Mouse (Mus musculus) gastrocnemius, postnatal 10 days (tissue): Measurements from ENCODE around the gene Fbll1. TPM values are rescaled to one million over a fixed set of nuclear protein-coding genes. Genes with fewer than 3 reads are reported as not detected.
"Not testable (repeated sequence)": the region's sequence is repeated elsewhere in the genome, so short reads cannot be mapped to it uniquely, and the experiment has no call there.

Experiments used
- DNase-seq: peaks from one replicate; pipeline ENCODE4 v3.0.0; 2021; ENCODE audit warnings: mixed read lengths
- long read RNA-seq, 2 experiments: library from polyadenylated mRNA; stranded (forward); transcript quantifications; one replicate each; pipeline ENCODE4 v2.0.0; 2021
- total RNA-seq, 2 experiments: library from RNA; stranded (reverse); gene quantifications; 2 replicates each; pipeline ENCODE4 v1.2.3; 2021

Fbll1 gene
- under 1 TPM in 1 of 2 experiments, not detected in 1; 0.16 TPM for total RNA-seq
- long read RNA-seq, experiment 1: 0 reads
- long read RNA-seq, experiment 2: 0 reads

GRCm38 (mm10) chr11:35798874-35799273 lies at the start of gene Fbll1:
Fbll1 (minus strand) TSS chr11:35798884.
- DNase-seq: peak; percentile 36

DNA sequence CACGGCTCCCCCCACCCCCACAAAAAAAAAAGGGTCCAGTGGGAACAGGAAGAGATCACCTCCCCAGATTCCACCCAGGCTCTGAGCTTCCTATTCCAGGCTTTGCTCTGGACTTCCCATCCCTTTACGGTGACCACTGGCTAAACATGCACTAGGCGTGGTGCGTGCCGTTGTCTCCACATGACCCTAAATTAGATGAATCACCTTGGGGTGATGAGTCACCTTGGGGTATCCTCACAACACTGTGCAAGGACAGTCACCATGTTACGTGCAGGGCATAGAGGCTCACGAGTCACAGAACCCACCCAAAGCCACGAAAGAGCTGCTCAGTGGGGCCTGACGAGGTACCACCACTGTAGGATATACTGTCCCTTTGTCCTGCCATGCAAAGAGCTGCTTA lies 45.6 kb upstream of the Fbll1 start:
- no peak for DNase-seq

GRCm38 (mm10) chr11:35842560-35842959 lies 43.9 kb upstream of the Fbll1 start:
- DNase-seq: not testable (repeated sequence)

DNA sequence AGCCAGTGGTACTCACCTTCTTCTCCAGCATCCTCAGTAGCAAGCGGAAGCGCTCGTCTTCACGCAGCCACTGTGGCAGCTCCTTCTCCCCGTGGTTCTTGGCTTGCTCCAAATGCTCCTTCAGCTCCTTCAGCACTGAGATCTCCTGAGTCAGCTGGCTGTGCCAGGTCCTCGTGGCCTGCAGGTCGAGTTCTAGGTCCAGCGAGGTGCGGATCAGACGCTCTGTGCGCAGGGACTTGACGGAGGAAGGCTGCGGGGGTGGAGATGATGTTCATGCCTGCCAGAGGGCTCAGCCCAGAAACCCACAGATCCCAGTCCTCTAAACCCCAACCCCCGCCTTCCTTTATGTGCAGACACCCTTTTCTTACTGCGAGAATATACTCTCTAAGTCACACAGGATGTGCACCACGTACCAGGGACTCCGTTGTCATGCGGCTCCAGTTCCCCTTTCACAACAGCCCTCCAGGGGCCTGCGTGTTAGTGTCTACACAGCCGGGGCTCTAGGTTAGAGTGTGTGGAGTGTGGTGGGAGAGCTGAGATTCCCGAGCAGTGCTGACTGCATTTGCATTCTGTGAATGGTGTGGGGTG lies 43.1 kb upstream of the Fbll1 start:
- no peak for DNase-seq

DNA sequence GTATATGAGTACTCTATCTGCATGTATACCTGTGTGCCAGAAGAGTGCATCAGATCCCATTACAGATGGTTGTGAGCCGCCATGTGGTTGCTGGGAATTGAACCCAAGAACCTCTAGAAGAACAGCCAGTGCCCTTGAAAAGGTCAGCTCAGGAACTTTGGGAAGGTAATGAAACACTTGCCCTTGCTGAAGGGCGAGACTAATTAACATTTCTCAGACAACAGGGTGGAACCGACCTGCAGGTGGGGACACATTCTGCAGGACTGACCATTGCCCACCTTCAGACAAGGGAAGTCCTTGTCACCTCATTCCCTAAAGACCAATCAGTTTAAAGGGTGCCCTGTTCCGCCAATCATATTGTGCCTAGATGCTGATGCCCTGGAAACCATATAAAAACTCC lies 42.1 kb upstream of the Fbll1 start:
- DNase-seq: not testable (repeated sequence)

DNA sequence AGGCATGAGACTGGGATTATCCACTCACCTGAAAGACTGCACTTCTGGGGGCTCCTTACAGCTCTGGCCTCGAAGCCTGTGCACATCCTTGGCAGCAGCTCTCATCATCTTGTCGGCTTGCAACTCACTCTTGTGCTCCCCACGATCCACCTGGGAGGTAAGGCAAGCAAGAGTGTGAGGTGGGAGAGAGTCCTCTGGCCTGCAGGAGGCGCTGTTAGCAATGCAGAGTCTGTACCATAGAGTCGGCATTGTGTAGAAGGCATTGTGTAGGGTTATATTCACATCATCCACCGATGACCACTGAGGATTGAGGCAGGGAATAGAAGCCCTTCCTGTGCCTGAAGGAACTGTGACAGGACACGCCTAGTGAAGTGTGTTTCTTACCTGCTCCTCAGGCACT lies 41.6 kb upstream of the Fbll1 start:
- DNase-seq: no peak

GRCm38 (mm10) chr11:35838345-35839338 lies 40.0 kb upstream of the Fbll1 start:
- peak; percentile 89 for DNase-seq

DNA sequence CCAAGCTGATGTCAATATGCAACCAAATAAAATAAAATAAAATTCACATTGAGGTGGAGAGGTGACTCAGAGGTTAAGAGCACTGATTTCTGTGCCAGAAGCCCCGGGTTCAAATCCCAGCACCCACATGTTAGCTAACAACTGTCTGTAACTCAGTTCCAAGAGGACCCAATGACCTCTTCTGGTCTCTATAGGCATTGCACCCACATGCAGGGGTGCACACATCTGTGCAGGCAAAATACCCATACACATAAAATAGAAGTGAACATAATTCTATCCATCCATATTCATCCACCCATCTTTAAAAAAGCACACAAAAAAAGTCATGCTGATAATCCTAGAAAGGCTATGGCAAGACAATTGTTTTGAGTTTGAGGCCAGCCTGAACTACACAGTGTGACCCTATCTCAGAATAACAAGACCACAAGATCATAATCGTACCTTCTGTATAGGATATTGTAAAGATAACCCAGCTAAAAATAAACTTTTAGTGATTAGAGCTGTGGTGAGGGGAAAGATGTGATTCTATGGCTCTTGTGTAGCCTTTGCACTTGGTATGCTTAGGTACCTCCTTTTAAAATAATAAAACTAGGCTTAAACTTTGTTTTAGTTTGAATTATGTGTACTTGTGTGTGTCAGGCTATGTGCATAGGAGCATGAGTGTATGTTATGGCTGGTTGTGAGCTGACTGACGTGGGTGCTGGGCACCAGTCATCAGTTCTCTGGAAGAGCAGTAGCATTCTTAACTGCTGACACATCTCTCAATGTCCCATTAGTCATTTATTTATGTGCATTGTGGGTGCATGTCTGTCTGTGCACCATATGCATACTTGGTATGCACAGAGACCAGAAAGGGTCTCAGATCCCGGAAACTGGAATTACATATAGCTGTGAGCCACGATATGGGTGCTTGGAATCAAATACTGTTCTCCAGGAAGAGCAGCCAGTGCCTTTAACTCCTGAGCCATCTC lies 38.8 kb upstream of the Fbll1 start:
- no peak for DNase-seq

- DNase-seq: peak; percentile 91
These were observed 35.5 kb upstream of the Fbll1 start, which contains the start of gene Rars for GRCm38 (mm10) chr11:35834022-35834760. Rars (minus strand) TSS chr11:35834506.

GRCm38 (mm10) chr11:35833270-35833669 lies 34.6 kb upstream of the Fbll1 start:
- no peak for DNase-seq

DNA sequence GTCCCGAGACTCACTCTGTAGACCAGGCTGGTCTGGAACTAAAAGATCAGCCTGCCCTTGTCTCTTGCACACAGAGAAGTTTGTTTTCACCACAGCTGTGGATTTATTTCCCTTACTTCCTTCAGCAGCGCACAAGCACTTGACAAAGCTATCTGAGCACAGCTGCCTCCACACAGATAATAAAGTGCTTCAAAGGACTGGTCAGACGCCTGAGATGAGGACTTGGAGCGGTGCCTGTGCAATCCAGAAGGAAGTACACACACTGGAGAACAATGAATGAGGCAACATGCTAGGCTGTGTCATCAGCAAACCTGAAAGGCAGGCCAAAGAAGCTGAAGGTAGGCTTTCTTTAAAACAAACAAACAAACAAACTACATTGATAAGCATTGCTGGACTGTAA lies 33.5 kb upstream of the Fbll1 start:
- DNase-seq: no peak

GRCm38 (mm10) chr11:35827714-35828113 lies 29.0 kb upstream of the Fbll1 start:
- DNase-seq: no peak

DNA sequence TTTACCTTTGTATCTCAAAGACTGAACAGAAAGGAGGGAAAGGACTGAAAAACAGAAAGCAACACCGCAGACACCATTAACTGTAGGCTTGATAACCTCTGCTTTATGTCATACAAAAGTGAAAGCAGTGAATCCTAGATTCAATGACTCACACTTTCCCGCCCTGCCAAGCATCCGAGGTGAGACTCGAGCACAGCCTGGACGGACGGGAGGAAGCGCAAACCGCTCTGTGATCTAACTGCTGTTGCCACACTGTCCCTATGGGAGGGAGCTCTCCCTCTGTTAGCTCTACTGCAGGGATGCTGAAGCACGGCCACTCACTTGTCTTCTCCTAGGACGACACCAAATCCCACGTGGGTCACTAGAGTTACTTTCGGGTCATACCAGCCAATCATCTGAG lies 17.6 kb upstream of the Fbll1 start:
- no peak for DNase-seq

GRCm38 (mm10) chr11:35811458-35811857 lies 12.8 kb upstream of the Fbll1 start:
- no peak for DNase-seq

DNA sequence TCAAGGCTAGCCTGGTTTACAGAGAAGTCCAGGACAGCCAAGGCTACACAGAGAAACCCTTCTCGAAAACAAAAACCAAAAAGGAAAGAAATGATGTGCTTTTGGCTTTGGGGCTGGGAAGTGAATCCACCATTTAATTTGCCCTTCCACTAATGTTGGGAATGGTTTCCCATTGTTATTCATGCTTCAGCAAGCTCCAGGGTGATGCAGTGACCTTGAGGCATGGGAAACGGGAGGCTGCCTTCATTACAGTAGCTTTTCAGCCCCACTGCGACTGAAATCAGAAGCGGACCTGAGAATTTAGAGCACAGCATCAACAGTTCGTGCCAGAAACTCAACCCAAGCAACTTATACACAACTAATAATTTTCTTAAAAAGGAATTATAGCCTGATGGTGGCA lies 2.6 kb upstream of the Fbll1 start:
- DNase-seq: no peak

GRCm38 (mm10) chr11:35798495-35798820 lies 226 bp downstream of the Fbll1 start:
- no peak for DNase-seq

DNA sequence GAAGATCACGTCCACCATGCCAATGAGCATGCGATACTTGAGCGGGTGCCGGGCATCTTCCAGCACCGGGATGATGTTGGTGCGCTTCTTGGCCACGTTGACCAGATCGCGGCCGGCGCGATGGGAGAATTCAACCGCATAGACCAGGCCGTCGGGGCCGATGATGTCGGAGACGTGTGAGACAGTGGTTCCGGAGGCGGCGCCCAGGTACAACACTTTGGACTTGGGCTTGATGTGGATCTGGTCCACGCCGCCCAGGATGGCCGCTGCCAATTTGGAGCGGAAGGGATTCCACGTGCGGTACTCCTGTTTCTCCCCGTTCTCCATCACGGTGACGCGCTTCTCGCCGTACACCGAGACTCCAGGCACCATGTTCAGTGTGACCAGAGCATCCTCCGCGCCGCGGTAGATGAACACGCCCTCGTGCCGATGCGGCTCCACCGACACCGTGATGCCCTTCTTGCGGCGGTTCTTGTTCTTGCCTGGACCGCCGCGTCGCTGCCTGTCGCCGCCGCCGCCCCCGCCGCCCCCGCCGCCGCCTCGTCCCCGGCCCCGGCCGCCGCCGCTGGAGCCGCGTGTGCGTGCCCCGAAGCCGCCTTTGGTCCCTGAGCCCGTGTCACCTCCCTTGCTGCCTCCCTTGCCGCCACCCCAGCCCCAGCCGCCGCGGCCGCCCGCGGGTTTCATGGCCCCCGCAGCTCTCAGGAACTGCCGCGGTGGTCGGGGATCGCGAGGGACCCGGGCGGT lies 761 bp downstream of the Fbll1 start:
- DNase-seq: peak; percentile 9

DNA sequence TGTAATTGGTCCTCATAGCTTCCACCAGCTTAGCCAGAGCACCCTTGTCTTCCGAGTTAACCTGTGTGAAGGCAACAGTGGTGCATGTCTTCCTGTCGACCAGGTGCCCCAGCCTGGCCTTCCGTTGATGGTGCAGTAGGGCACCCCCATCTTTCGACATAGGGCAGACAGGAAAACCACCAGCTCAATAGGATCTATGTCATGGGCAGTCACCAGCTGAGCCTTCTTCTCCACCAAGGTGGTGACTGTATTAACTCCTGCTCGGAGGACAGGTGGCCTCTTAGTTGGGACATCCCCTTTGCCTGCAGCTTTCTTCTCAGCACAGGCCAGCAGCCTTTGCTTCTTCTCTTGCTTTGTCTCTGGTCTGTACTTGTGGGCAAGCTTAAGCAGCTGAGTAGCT lies 5.9 kb downstream of the Fbll1 start:
- not testable (repeated sequence) for DNase-seq

GRCm38 (mm10) chr11:35788443-35788842 lies 10.2 kb downstream of the Fbll1 start:
- no peak for DNase-seq

- DNase-seq: no peak
These were observed 14.1 kb downstream of the Fbll1 start for GRCm38 (mm10) chr11:35784537-35784936.

GRCm38 (mm10) chr11:35784002-35784401 lies 14.7 kb downstream of the Fbll1 start:
- no peak for DNase-seq
